Mouse (Mus musculus): ENCODE results near the gene Lce1m. TPM values are rescaled to one million over a fixed set of nuclear protein-coding genes. Genes with fewer than 3 reads are reported as not detected.

Gene Lce1m
- polyA plus RNA-seq, 1 experiment from 2014 or later = not detected

DNA sequence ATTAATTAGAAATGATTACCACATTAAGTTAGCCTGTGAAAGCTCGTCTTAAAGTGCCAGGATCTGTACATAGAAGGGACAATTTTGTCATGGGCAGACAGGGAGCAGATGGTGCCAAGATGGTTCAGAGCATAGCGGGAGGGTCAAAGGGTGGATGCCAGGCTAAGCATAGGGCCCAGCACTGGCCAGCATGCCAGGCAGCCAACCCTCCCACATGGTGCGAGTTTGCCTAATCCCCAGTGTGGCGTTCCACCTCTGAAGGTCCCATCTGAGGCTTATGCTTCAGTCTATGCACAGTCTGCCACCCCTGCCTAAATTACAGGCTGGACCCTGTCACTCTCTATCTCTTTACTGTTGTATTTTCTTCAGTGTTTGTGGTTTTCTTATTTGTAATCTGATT lies 16.0 kb downstream of the Lce1m start:
- H3K4me1 ChIP-seq (replicated peaks) = no peaks in the 10 kb centered on the region
- H3K36me3 ChIP-seq = no peaks in the 10 kb centered on the region
- H3K9me3 ChIP-seq (replicated peaks) = no peaks in the 10 kb centered on the region
- H3K27me3 ChIP-seq = no peaks in the 10 kb centered on the region
- no peak overlapping the region for H3K4me2 ChIP-seq
- H3K9ac ChIP-seq = no peak overlapping the region
- no peak overlapping the region for H3K4me3 ChIP-seq
- ATAC-seq (replicated peaks; ENCODE audit: insufficient number of reproducible peaks, insufficient read depth, low FRiP score, low read depth) = no peak; the same call in 1 of the 2 replicates
- WGBS = 63% methylated on average over 4 of the region's 4 CpGs
- no peak overlapping the region for H3K27ac ChIP-seq

DNA sequence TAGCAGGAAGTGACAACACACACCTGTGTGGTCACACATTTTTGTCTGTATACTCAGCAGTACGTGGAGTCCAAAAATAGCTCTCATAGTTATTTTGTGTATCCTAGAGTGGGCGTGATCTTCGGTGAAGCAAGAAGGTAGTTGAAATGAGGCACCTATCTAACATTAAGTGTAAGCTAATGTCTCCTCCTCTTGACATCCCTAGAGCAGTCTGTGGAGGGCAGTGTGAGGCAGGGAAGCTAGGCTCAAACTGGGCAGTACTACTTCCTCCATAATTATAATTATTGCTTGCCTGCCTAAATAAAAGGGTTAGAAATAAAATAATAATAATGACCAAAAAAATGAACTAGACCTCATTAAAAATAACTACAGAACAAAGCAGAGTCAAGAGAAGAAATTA lies 18.2 kb downstream of the Lce1m start:
- H3K9ac ChIP-seq = no peak overlapping the region
- H3K4me2 ChIP-seq = no peak overlapping the region
- H3K4me1 ChIP-seq (replicated peaks) = no peaks in the 10 kb centered on the region
- H3K27me3 ChIP-seq = no peaks in the 10 kb centered on the region
- WGBS = 51% methylated on average over 3 of the region's 3 CpGs
- H3K36me3 ChIP-seq = no peaks in the 10 kb centered on the region
- H3K9me3 ChIP-seq (replicated peaks) = no peaks in the 10 kb centered on the region
- ATAC-seq (replicated peaks; ENCODE audit: insufficient number of reproducible peaks, insufficient read depth, low FRiP score, low read depth) = no peak
- no peak overlapping the region for H3K4me3 ChIP-seq
- no peak overlapping the region for H3K27ac ChIP-seq

DNA sequence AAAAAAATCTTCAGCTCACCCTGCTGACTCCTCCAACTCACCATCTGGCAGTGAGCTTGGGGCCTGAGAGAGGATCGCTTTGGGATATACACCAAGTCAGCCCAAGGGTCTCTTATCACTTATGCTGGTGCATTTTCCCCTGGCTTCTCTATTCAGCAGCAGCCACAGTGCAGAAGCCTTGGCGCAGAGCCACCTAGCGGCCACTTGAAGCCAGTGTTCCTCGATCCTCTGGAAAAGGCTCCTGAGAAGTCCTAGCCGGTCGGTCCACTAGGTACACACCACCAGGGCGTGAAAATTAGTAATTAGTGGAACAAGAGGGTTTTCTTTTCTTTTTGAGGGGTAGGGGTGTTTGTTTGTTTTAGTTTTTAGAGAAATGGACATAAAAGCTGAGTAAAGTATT lies 20.2 kb downstream of the Lce1m start:
- H3K4me2 ChIP-seq = no peak overlapping the region
- no peak overlapping the region for H3K27ac ChIP-seq
- WGBS = 5% methylated on average over 7 of the region's 7 CpGs
- no peaks in the 10 kb centered on the region for H3K9me3 ChIP-seq (replicated peaks)
- H3K27me3 ChIP-seq = no peaks in the 10 kb centered on the region
- H3K4me3 ChIP-seq = no peak overlapping the region
- no peak overlapping the region for H3K9ac ChIP-seq
- H3K4me1 ChIP-seq (replicated peaks) = no peaks in the 10 kb centered on the region
- no peaks in the 10 kb centered on the region for H3K36me3 ChIP-seq
- ATAC-seq (replicated peaks; ENCODE audit: insufficient number of reproducible peaks, insufficient read depth, low FRiP score, low read depth) = no peak

DNA sequence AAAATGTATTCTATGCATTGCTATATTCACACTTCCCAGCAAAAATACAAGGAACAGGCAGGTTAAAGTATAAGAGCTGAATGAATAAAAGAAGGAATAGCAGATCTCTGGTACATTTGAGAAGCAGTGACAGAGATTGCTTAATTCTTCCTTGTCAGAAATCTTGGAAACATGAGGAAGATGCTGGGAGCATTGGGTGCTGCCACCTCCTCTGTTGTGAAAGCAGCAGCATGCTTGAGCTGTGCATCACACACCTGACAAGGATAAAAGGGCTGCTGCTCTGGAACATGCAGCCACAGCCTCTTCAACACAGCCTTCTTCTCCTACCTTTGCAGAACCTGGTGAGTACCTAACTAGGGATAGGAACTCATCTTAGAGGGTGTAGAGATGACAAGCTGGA lies 26.9 kb downstream of the Lce1m start, which contains the start of gene Lce3f:
Gene Lce3f (plus strand): TSS at position 301 of the 400 bp plus-strand sequence.
- H3K27ac ChIP-seq = no peak within 1 kb of the TSS
- no peak within 1 kb of the TSS for H3K4me2 ChIP-seq
- no peaks in the 10 kb centered on the region for H3K27me3 ChIP-seq
- H3K36me3 ChIP-seq = no peaks in the 10 kb centered on the region
- no peak within 1 kb of the TSS for H3K9ac ChIP-seq
- no peaks in the 10 kb centered on the region for H3K9me3 ChIP-seq (replicated peaks)
- no peak within 1 kb of the TSS for H3K4me3 ChIP-seq
- no peaks in the 10 kb centered on the region for H3K4me1 ChIP-seq (replicated peaks)
- ATAC-seq (replicated peaks; ENCODE audit: insufficient number of reproducible peaks, insufficient read depth, low FRiP score, low read depth) = no peak

DNA sequence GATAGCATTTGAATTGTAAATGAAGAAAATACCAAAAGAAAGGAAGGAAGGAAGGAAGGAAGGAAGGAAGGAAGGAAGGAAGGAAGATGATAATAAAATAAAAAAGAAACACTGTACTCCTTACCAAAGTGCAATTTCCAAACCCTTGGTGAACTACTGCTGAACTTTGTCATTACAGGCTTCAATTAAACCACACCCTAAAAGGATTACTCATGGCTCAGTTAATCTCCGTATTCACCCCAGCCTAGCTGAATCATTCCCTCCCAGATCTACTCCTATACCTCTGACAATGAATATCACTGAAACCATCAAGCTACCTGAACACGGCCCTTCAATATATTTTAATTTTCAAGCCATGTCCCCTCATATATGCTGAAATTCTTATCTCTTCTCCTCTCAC lies 40.4 kb downstream of the Lce1m start:
- 62% methylated on average over 2 of the region's 2 CpGs for WGBS
- no peak for ATAC-seq (replicated peaks; ENCODE audit: insufficient number of reproducible peaks, insufficient read depth, low FRiP score, low read depth)
- Histone ChIP-seq H3K36me3 (no peaks in the 10 kb centered on the region), H3K27me3 (no peaks in the 10 kb centered on the region), H3K4me1 (replicated peaks) (no peaks in the 10 kb centered on the region), H3K4me2 (no peak overlapping the region), H3K4me3 (no peak overlapping the region), H3K27ac (no peak overlapping the region), H3K9me3 (replicated peaks) (no peaks in the 10 kb centered on the region), H3K9ac (no peak overlapping the region)

Other genes starting within 250 kb of the Lce1m start
- gene Lce1i, start 240.2 kb downstream of the Lce1m start, polyA plus RNA-seq (2015; fragmentation: Nextera tagmentation; extraction: Ambion mirVana) = not detected in 2 replicates
- not detected in 2 replicates for gene Lce1j, start 228.5 kb downstream of the Lce1m start, polyA plus RNA-seq (2015; fragmentation: Nextera tagmentation; extraction: Ambion mirVana)
- not detected in 2 replicates for gene Lce1k, start 211.2 kb downstream of the Lce1m start, polyA plus RNA-seq (2015; fragmentation: Nextera tagmentation; extraction: Ambion mirVana)
- gene Kprp, start 191.8 kb downstream of the Lce1m start, polyA plus RNA-seq (2015; fragmentation: Nextera tagmentation; extraction: Ambion mirVana) = not detected in 2 replicates
- gene Lce1l, start 167.8 kb downstream of the Lce1m start, polyA plus RNA-seq (2015; fragmentation: Nextera tagmentation; extraction: Ambion mirVana) = not detected in 2 replicates
- gene 2310050C09Rik, start 148.8 kb downstream of the Lce1m start, polyA plus RNA-seq (2015; fragmentation: Nextera tagmentation; extraction: Ambion mirVana) = not detected in 2 replicates
- not detected in 2 replicates for gene Lce3a, start 92.8 kb downstream of the Lce1m start, polyA plus RNA-seq (2015; fragmentation: Nextera tagmentation; extraction: Ambion mirVana)
- gene Lce3b, start 86.1 kb downstream of the Lce1m start, polyA plus RNA-seq (2015; fragmentation: Nextera tagmentation; extraction: Ambion mirVana) = not detected in 2 replicates
- not detected in 2 replicates for gene Lce3c, start 74.6 kb downstream of the Lce1m start, polyA plus RNA-seq (2015; fragmentation: Nextera tagmentation; extraction: Ambion mirVana)
- not detected in 2 replicates for gene Lce3d, start 61.7 kb downstream of the Lce1m start, polyA plus RNA-seq (2015; fragmentation: Nextera tagmentation; extraction: Ambion mirVana)
- gene Lce3e, start 52.0 kb downstream of the Lce1m start, polyA plus RNA-seq (2015; fragmentation: Nextera tagmentation; extraction: Ambion mirVana) = not detected in 2 replicates
- gene Lce3f, start 26.8 kb downstream of the Lce1m start, polyA plus RNA-seq (2015; fragmentation: Nextera tagmentation; extraction: Ambion mirVana) = 0.29 TPM in 1 of 2 replicates, not detected in the other
- gene Crct1, start 3.4 kb downstream of the Lce1m start, polyA plus RNA-seq (2015; fragmentation: Nextera tagmentation; extraction: Ambion mirVana) = 0.18 TPM in 1 of 2 replicates, not detected in the other
- not detected in 2 replicates for gene Gm4858, start 49.8 kb upstream of the Lce1m start, polyA plus RNA-seq (2015; fragmentation: Nextera tagmentation; extraction: Ambion mirVana)
- gene Crnn, start 125.7 kb upstream of the Lce1m start, polyA plus RNA-seq (2015; fragmentation: Nextera tagmentation; extraction: Ambion mirVana) = not detected in 2 replicates
- gene Flg2, start 178.2 kb upstream of the Lce1m start, polyA plus RNA-seq (2015; fragmentation: Nextera tagmentation; extraction: Ambion mirVana) = not detected in 2 replicates

Data from heart, embryonic 15.5 days (tissue).